Mouse (Mus musculus) CH12F3 (cell line): ENCODE results near the gene Gadd45g.

Source experiments
- in situ Hi-C: fragments of 300-500 bp; cut with MboI; formaldehyde crosslinking; loops from 2 replicates; pipeline ENCODE4 v1.14.3; 2020; ENCODE audit warnings: low sequenced_read_pairs

Gadd45g gene

DNA sequence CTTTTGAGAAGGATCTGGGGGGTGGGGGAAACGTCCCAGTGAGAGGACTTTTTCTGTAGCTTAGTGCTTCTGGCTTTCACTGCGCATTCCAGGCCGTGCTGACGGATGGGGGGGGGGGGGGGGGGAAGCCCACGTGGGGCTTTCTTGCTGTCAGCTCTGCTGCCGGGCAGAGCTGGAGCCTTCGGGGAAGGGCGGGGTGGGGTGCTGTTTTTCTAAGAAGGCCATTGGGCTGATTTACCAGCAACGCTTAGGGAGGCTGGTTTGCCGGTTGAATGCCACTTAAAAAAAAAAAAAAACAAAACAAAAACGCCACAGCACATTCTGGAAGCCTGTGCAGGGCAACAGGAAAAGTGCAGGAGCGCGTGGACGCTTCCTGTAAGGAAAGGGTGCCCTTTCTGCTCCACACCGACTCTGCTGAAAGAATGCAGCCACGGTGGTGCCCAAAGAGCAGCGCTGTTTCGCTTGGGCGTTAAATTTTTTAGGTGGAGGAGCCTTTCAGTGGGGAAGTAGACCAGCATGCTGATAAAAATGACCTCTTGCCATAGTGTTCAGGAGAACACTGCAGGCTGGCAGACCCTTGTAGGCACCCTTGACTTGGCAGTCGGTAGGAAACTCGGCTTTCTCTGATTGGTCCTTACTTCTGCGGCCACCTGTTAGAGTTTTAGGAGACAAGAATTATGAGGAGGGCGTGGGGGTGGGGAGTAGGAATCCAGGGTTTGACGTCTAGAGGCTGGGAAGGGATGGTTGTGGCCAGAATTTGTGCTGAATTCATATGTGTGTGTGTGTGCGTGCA, 3.0 kb downstream of the Gadd45g start:
- in situ Hi-C loops = no loop called here

- in situ Hi-C loops = no loop called here
Measured at GRCm38 (mm10) chr13:51850565-51850964, 4.1 kb downstream of the Gadd45g start.

GRCm38 (mm10) chr13:51852560-51853190, 6.2 kb downstream of the Gadd45g start:
- in situ Hi-C loops = no loop called here

- in situ Hi-C loops = no loop called here
Measured at GRCm38 (mm10) chr13:51853301-51854243, 7.1 kb downstream of the Gadd45g start.

GRCm38 (mm10) chr13:51855584-51855983, 9.1 kb downstream of the Gadd45g start:
- in situ Hi-C loops = no loop called here

DNA sequence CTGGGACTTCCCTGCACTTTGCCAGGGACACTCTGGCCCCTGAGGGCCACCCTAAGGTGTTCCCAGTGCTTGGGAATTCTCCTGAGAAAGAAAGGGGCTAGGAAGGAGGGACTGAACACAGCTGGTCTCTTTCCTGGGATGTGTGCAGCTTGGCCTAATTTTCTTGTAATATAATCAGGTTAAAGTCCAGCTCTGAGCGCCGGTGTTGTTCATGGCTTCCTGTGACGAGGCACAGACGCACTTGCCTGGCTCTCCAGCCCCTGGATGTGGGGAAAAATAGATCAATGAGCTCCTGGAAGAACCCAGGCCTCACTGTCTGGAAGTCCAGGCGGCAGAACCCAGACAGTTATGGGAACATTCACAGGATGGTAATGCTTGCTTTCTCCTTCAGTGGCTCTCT, 10.7 kb downstream of the Gadd45g start:
- in situ Hi-C loops = no loop called here

DNA sequence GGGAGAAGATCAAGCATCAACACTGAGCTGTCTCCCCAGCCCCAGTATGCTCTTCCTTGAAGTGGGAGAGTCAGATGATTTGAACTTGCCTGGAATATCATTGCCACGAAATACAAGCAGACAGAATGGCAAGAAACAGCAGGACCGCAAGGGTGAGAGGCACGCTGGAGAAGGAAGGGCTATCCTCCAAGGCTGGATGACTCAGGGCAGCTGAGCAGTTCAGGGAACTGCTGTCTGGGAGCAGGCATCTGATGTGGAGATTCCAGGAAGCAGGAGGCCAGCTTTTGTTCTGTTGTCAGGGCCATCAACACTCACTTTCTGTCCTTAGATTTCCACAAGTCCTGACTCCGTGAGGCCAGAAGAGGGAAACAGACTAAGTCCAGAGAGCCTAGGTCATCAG, 12.0 kb downstream of the Gadd45g start:
- in situ Hi-C loops = no loop called here

DNA sequence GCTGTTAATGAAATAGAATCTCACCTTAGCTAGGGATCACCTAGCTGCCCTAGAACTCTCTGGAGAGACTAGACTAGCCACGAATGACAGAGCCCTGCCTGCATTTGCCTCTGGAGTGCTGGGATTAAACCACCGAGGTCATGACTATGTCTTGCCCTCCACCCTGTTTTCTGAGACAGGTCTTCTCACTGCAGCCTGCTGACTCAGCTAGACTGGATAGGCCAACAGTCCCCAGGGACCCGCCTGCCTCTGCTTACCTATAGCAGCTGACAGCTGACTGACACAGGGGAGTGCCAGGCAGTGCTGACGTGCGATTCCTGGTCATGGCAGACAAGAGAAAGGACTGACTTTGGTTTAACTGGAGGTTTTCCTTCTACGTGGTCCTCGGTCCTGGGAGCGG, 12.7 kb downstream of the Gadd45g start:
- in situ Hi-C loops = no loop called here

DNA sequence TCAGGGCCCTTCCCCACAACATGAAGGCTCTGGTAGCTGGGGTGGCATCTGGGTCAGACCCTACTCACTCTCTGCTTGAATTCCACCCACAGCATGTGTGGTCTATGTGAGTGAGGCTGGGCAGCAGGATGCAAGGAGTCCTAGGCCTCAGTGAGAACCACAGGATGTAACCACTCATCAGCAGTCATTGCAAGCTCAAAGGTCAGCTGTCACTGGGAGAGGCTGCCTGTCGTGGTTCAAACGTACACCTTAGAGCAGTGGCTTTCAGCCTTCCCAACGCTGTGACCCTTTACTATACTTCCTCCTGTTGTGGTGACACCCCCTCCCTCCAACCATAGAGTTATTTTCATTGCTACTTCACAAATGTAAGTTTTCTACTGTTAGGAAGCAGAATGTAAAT, 13.3 kb downstream of the Gadd45g start:
- in situ Hi-C loops = no loop called here

DNA sequence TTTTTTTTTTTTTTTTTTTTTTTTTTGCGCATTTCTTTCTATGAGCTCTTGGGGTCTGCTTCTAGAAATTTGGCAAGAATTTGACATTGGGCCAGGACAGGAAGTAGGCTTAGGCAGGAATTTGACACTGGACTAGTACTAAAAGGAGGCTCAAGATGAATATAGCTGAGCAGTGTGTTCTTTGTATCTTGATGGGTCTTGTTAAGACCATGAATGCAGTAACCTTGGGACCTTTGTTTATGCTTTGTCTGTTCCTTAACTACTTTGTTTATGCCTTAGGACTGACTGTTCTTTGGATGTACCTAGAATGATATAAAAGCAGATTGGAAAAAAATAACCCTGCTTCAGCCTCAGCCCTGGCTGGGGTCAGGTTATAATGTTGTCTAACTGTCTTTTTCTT, 16.3 kb downstream of the Gadd45g start:
- in situ Hi-C loops = no loop called here

GRCm38 (mm10) chr13:51866151-51866659, 19.7 kb downstream of the Gadd45g start:
- in situ Hi-C loops = no loop called here

DNA sequence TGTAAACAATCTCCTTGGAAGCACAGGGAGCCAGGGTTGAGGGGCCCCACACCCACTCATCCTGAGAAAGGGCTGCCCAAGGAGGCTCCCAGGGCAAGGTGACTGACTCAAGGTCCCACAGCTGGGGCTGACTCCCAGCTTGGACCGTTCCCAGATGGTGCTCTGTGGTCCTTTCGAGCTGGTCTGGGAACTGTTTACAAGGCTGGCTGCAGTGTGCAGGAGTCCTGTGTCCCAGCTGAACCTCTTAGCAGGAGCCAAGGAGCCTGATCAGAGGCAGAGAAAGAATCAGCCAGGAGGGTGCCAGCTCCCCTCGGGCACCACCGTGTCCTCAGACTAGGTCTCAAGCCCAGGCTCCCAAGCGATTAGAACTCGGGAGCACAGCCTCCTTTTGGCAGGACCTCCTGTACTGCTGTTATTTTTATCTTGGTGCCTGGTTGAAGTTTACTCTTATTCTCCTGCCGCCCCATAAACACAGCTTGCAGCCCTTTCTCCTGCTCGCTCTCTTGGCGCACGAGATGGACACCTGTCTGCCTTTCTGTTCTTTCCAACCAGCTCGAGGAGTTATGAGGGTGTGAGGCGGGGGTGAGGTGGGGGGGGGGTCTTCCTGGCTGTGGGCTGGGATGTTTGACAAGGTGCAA, 22.1 kb downstream of the Gadd45g start:
- in situ Hi-C loops = no loop called here

DNA sequence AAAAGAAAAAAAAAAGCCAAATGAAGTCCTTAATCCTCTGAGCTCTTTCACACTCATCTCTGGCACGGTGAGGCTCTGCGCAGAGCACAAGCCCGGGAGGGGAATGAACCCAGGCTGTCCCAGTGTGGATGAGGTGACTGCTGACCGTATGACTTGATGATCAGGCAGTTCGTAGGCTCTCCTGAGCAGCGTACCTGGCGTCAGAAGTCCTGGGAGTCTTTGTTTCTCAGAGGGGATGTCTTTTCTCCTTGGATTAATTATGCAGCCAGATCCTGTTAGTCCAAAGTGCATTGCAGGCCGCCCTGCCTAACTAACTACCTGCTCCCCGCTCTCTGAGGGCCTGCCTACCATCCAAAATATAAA, 22.6 kb downstream of the Gadd45g start:
- in situ Hi-C loops = no loop called here

DNA sequence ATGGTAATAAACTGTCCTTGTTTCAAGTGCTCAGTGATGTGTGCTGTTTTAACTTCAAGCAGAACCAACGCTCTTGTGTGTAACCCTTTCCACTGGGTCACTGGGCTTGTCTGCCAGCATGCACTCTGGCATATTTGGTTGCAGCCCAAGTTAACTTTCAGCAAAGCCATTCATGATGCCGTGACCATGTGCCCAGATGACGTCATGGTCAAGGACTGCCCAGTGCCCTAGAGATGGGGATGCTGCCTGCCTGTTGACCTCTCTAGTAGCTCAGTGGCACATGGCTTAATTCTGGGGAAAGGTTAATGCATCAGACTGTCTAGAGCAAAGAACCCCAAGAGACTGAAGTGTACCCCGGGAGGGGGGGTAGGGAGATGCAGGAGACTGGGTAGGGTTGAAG, 24.7 kb downstream of the Gadd45g start:
- in situ Hi-C loops = no loop called here

DNA sequence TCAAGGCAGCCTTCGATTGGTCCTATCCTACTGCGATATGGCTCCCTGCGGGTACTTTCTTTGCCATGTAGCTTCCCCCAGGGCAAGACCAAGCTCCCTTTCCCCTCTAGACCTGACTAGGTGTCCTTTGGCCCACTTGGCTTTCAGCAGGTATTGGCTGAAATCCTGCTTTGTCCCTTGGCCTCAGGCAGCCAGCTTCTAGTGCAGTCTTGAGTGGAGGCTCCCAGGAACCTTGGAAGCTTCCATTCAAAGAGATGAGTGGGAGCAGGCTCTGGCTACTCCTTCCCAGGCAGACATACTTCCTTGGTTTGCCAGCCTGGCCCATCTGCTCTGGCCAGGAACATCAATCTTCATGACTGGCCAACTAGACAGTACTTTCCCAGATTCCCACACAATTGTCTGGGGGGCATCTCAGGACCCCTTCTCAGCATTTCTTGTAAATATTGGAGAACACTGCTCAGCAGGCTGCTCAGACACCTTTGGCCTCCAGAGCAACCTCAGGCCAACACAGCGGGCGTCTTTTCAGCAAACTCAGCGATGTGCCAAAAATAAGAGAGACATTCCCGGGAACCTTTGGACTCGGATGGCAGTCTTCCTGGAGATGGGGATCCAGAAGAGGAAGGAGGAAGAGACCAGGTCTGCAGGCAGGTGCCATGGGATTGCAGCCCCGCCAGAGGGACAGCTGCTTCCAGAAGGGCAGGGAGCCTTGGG, 25.9 kb downstream of the Gadd45g start:
- in situ Hi-C loops = no loop called here

DNA sequence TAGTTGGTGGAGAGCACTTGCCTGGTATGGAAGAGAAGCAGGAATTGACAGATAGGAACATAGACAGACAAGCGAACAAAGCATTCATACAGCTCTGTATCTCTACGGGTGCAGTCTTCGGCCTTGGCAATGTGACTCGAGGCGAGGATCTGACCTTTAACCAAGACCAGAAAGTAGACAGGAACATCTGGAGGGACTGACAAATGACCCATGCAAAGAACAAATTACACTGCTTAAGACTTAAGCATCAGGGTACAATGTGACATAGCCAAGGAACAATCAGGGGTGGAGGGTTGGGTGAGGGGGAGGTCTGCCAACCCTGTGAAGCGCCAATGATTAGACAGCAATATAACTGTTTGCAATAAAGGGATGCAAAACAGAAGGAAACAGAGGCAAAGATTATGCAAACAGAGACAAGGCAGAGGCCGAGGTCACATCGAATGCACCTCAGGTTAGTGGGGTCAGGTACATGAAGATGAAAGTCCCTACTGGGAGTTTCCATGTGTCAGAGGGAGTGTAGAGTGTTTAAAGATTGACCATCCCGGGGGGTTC, 26.6 kb downstream of the Gadd45g start:
- in situ Hi-C loops = no loop called here

GRCm38 (mm10) chr13:51873786-51874185, 27.3 kb downstream of the Gadd45g start:
- in situ Hi-C loops = no loop called here

GRCm38 (mm10) chr13:51876131-51876530, 29.7 kb downstream of the Gadd45g start:
- in situ Hi-C loops = no loop called here

GRCm38 (mm10) chr13:51878806-51879205, 32.3 kb downstream of the Gadd45g start:
- in situ Hi-C loops = no loop called here

DNA sequence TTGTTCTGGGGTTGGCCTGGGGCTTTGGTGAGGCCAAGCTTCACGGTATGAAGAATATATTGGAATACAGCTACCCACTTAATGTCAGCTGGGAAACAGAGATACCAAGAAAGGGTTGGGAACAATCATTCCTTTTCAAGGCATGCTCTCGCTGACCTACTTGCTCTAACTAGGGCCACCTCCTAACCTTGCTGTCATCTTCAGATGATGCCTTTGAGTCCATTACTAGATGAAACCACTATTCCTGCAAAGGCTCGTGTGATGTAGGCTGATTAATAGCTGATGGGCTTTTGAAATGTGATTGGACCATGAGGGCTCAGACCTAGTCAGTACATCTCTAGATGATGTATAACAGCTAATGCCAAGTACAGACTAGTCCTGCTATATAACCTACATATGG, 33.1 kb downstream of the Gadd45g start:
- in situ Hi-C loops = no loop called here
